Mouse (Mus musculus) stomach, postnatal 0 days (tissue): ENCODE measurements around the gene Zfp597.

Source experiments
- CTCF ChIP-seq: IDR thresholded peaks from 2 replicates; pipeline ENCODE4 v1.5.1; 2016; ENCODE audit warnings: antibody characterized with exemption, low read depth, mild to moderate bottlenecking, moderate library complexity
- EP300 ChIP-seq: optimal IDR thresholded peaks from 2 replicates; pipeline ENCODE3; 2016; ENCODE audit warnings: antibody characterized with exemption

DNA sequence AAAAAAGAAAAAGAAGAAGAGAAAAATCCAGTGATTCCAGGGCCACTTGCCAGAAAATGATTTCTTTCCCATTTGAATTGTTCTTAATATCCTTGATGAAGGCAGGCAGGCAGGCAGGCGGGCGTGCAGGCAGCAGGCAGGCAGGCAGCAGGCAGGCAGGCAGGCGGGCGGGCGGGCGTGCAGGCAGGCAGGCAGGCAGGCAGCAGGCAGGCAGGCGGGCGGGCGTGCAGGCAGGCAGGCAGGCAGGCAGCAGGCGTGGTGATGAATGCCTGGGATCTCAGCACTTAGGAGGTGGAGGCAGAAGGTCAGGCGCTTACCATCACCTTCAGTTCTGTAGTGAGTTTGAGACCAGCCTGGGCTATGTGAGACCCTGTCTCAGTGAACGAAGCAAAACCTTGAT lies 31.8 kb downstream of the Zfp597 start:
- TF ChIP-seq CTCF (no peak), EP300 (no peak)
